Mouse (Mus musculus) testis, postnatal 14 days (tissue): Measurements from ENCODE around the gene Nudt3.

ENCODE experiments used
- DNase-seq: peaks from one replicate; pipeline ENCODE4 v3.0.0; 2021; ENCODE audit warnings: low spot score

Nudt3 gene

DNA sequence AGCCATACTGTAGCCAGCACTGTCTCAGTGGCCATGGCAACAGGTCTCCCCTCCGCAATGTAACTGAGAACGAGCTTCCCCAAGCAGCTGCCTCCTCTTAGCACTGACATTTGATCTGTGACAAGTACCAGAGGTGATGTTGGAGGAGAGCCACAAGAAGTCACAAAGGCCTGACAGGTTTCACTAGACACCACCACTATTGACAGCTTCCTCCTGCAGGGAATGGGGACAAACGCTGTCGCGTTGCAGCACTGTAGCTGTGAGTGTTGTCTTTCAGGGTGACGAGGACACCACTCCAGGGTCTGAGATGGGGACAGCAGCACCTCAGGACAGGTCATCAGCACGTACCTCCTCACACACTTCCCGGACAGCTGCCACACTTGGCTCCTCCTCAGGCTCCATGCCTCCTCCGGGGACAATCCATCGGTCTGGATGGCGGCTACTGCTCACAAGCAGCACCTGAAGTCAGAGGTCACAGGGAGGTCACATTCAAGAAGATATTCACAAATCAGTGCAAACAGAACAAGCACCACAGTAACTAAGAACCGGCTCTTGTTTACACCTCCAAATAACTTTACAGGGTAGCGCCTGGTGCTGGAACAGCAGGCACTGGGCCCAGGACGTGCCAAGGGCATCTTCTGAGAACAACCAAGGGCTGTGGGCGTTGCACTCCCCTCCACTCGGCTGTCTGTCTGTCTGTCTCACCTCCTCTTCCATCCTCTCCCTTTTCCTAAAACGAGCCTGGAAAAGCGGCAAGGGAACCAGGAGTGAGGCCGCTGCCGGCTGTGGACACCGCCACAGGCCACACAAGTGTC is 26.7 kb downstream of the Nudt3 start:
- no peak for DNase-seq

GRCm38 (mm10) chr17:27595659-27596375 is 27.5 kb downstream of the Nudt3 start:
- DNase-seq, result no peak

DNA sequence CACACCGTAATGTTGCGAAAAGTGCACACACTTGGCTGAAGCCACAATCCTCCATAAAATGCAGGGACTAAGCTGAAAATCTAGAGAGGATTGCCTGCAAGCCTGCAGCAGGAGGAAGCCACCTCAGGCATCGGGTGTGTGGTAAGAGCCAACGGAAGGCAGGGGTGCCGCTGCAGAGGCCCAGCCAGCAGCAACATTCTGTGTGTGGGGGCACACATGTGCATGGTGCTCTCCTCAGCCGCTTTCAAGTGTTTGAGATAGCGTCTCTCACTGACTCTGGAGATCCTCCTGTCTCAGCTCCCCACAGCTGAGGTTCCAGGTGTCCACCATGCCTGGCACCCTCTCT is 30.8 kb downstream of the Nudt3 start:
- DNase-seq, result no peak

GRCm38 (mm10) chr17:27591826-27592564 is 31.3 kb downstream of the Nudt3 start:
- DNase-seq, result no peak

- DNase-seq, result no peak
Observed at GRCm38 (mm10) chr17:27588231-27588630, 35.1 kb downstream of the Nudt3 start.

DNA sequence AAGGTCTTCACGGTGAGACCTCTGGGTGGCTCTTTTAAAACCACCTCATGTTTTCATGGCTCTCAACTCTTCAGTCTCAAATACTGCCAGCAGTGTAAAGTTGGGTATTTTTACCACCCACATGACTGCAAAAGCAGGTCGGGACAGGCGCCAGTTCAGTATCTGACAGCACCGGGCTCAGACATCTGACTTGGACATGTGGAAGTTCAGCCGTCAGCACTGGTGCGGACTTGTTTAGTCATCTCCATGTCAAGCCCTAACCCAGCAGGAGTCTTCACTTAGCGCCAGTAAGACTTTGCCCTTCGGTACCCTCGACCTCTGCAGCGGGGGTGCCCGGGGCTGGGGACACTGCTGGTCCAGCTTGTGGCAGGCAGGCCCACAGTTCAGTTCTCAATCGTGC is 36.0 kb downstream of the Nudt3 start:
- no peak for DNase-seq

GRCm38 (mm10) chr17:27586661-27587060 is 36.6 kb downstream of the Nudt3 start:
- no peak for DNase-seq

GRCm38 (mm10) chr17:27583185-27583894 is 40.0 kb downstream of the Nudt3 start:
- no peak for DNase-seq

- DNase-seq, result no peak
Observed at GRCm38 (mm10) chr17:27580392-27581068, 42.8 kb downstream of the Nudt3 start.

DNA sequence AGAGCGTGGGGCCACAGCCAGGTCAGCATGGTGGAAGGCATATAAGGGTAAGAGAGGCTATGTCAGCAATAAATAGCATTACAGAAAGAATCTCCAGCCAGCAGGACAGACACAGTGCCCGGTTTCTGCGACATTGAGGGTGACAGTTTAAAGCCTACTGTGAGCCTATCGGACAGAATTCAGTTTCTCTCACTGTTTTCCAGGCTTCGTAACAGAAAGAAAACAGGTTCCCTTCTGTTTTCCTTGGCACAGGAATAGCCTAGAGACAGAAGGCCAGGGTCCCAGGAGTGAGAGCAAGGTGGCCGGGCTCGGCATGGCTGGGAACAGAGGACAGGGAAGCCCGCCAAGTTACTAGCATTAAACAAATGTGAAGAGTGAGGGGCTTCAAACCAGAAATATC is 43.5 kb downstream of the Nudt3 start:
- no peak for DNase-seq

- DNase-seq, result no peak
Observed at GRCm38 (mm10) chr17:27578487-27578886, 44.8 kb downstream of the Nudt3 start.

DNA sequence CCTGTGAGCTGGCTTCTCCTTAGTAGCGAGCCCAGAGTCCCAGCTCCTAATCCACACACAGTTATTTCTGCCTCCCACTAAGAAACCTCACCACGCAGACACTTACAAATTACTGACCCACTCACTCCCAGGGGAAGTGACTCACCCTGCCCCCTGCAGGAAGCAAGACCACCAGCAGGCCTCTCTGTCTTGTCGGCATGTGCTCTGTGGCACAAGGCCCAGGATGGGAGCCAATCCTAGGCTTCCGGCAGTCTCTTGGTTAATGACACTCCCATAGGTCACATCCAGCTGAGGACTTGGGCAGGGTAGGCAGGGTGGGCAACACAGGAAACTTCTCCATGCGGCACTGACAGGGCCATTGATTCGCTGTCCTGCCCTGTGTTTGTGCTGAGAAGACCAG is 45.8 kb downstream of the Nudt3 start:
- DNase-seq, result no peak

DNA sequence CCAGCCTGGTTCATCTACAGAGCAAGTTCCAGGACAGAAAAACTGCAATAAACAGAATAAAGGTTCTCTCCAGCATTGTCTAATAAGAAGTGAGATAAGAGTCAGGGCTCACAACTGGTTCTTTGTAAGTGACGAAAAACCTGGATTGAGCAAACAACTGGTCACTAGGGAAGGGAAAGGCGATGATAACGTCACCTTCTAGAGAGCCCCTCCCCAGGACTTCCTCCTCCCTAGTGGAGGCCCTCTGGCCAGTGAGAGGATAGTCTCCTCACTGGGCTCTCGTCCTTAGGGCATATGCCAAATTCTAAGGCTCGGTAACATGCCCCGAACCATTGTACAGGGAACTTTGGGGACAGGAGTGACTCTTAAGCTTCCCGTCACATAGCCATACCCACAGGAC is 47.2 kb downstream of the Nudt3 start:
- DNase-seq, result no peak

GRCm38 (mm10) chr17:27575116-27575776 is 48.0 kb downstream of the Nudt3 start:
- no peak for DNase-seq

- DNase-seq, result no peak
Observed at GRCm38 (mm10) chr17:27574470-27575115, 48.7 kb downstream of the Nudt3 start.

- DNase-seq, result no peak
Observed at GRCm38 (mm10) chr17:27573772-27574320, 49.4 kb downstream of the Nudt3 start.

DNA sequence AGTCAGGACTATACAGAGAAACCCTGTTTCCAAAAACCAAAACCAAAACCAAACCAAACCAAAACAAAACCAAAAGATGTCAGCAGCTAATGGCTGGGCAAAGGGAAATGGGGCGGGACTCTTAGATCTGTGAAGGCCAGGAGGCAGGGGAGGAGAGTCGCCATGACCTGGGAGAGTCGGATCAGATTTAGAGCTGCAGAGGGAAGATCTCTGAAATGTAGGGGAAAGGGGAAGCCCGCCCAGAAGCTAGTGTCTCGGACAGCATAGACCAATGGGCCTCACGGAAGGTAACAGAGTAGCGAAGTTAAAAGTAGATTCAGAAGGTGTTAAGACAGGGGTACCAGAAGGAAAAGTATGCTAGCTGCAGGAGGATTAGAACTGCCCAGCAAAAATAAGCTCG is 52.0 kb downstream of the Nudt3 start:
- DNase-seq, result peak; percentile 61

DNA sequence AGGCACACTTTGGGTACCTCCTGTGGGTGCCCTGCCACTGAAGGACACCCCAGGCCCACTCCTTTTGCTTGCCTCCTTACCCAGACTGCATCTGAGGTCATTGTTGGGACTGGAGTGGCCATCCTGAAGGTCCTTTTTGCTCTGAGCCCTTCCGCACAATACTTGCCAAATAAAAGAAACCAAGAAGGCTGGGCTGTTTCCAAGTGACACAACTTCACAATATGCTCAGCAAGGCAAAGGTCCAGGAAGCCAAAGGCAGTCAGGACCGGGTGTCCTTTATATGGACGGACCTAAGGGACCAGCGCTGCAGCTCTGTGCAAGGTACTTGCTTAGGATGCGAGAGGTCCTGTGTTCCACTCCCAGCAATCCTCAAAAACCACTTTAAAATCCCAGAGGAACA is 55.1 kb downstream of the Nudt3 start:
- no peak for DNase-seq

DNA sequence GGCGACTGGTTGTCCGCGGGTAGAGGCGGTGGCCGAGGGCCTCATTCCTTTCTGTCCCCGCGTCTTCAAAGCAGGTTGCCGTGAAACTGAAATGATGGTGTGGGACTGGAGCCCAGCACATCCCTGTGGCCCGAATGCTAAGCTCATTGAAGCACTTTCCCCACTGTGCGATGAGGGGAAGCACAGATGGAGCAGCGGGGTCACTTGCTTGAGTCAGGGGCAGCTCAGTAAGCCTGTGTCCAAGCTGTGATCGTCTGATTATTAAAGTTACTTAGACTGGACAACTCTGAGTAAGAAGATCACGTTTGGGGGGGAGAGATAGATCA is 57.4 kb downstream of the Nudt3 start:
- no peak for DNase-seq

- peak; percentile 91 for DNase-seq
Observed at GRCm38 (mm10) chr17:27565163-27565941, 57.9 kb downstream of the Nudt3 start, which contains the start of gene AI413582. Gene AI413582 (minus strand): TSS chr17:27565756.
